Mouse (Mus musculus) intestine, postnatal 0 days (tissue): ENCODE results near the gene Tspan32. TPM values are rescaled to one million over a fixed set of nuclear protein-coding genes. Genes with fewer than 3 reads are reported as not detected.

Source experiments
- ATAC-seq: fragments of 200-750 bp; cut with Nextera tagmentation; 2 replicates; pipeline ENCODE4 v1.8.0; 2017; ENCODE audit warnings: mild to moderate bottlenecking, moderate TSS enrichment, moderate library complexity
- H3K27ac ChIP-seq: fragments of 300-500 bp; sonication (generic); 2 replicates; pipeline ENCODE4 v1.5.1; 2014; ENCODE audit warnings: mild to moderate bottlenecking, low read depth, low read length, moderate library complexity
- H3K27me3 ChIP-seq: fragments of 300-500 bp; sonication (generic); replicated peaks from 2 replicates; pipeline ENCODE4 v1.6.1; 2014; ENCODE audit warnings: low read length, mixed read lengths; ENCODE audit not compliant: control insufficient read depth, insufficient read depth
- H3K36me3 ChIP-seq: fragments of 300-500 bp; sonication (generic); 2 replicates; pipeline ENCODE4 v1.6.1; 2014; ENCODE audit warnings: mild to moderate bottlenecking, moderate library complexity; ENCODE audit not compliant: control insufficient read depth, insufficient read depth
- H3K4me1 ChIP-seq: fragments of 300-500 bp; sonication (generic); replicated peaks from 2 replicates; pipeline ENCODE4 v1.6.1; 2014; ENCODE audit warnings: antibody characterized with exemption, low read length, mixed read lengths; ENCODE audit not compliant: control insufficient read depth, insufficient read depth
- H3K4me2 ChIP-seq: fragments of 300-500 bp; sonication (generic); replicated peaks from 2 replicates; pipeline ENCODE4 v1.6.1; 2014; ENCODE audit warnings: low read depth, mild to moderate bottlenecking, moderate library complexity
- H3K4me3 ChIP-seq: fragments of 300-500 bp; sonication (generic); 2 replicates; pipeline ENCODE4 v1.5.1; 2014; ENCODE audit warnings: low read depth, low read length
- H3K9ac ChIP-seq: fragments of 300-500 bp; sonication (generic); 2 replicates; pipeline ENCODE4 v1.6.1; 2014; ENCODE audit warnings: mild to moderate bottlenecking, low read depth, low read length
- H3K9me3 ChIP-seq: fragments of 300-500 bp; sonication (generic); 2 replicates; pipeline ENCODE4 v1.6.1; 2016; ENCODE audit warnings: mixed run types; ENCODE audit not compliant: control insufficient read depth
- CTCF ChIP-seq: sonication (generic); IDR thresholded peaks from 2 replicates; pipeline ENCODE4 v1.5.1; 2016; ENCODE audit warnings: low read depth, mild to moderate bottlenecking, control low read depth, antibody characterized with exemption, moderate library complexity
- WGBS: fragments of 180-500 bp; shearing (Covaris S2); extraction: QIAGEN DNeasy Blood & Tissue Kit; methylation state at CpG from one replicate; pipeline ENCODE4 v1.1.7; 2014; 5-methylcytosine and 5-hydroxymethylcytosine counted together
- polyA plus RNA-seq: library from polyadenylated mRNA; unstranded; fragments of >200 nt; fragmentation: Nextera tagmentation; extraction: Ambion mirVana; gene quantifications from 2 replicates; pipeline ENCODE4 v1.2.1, GENCODE M21; 2015

Gene Tspan32
- polyA plus RNA-seq, 1 experiment from 2014 or later, result 0.74 TPM

DNA sequence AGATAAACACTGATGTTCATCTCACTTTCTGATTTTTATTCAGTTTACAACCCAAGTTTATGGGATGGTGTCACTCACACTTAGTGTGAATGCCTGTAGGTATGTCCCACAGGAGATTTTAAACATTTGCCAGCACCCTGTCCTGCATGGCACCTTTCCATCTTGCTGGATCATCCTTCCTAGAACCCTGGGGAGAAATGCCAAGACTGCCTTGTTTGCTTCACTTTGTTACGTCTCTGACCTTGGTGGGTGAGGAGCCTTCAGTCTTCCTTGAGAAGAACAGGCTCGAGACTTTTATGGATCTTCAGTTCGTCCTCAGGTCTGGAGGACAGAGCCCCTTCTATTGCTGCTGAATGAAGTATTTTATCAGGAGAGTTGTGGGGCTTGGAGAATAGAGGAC lies 44.5 kb downstream of the Tspan32 start:
- ATAC-seq, result no peak
- H3K4me3 ChIP-seq, result no peak overlapping the region
- 0 out of 2 replicates have a peak, but pooled peaks cover 4% of the 10 kb centered on the region for H3K27me3 ChIP-seq
- no peak for TF ChIP-seq CTCF
- H3K36me3 ChIP-seq, result no peaks in the 10 kb centered on the region; the same call in 1 of the 2 replicates
- H3K9ac ChIP-seq, result no peak overlapping the region
- no peaks in the 10 kb centered on the region for H3K9me3 ChIP-seq
- WGBS, result 72% methylated on average over 3 of the region's 3 CpGs
- H3K27ac ChIP-seq, result no peak overlapping the region
- H3K4me1 ChIP-seq, result no peaks in the 10 kb centered on the region
- no peak overlapping the region for H3K4me2 ChIP-seq

DNA sequence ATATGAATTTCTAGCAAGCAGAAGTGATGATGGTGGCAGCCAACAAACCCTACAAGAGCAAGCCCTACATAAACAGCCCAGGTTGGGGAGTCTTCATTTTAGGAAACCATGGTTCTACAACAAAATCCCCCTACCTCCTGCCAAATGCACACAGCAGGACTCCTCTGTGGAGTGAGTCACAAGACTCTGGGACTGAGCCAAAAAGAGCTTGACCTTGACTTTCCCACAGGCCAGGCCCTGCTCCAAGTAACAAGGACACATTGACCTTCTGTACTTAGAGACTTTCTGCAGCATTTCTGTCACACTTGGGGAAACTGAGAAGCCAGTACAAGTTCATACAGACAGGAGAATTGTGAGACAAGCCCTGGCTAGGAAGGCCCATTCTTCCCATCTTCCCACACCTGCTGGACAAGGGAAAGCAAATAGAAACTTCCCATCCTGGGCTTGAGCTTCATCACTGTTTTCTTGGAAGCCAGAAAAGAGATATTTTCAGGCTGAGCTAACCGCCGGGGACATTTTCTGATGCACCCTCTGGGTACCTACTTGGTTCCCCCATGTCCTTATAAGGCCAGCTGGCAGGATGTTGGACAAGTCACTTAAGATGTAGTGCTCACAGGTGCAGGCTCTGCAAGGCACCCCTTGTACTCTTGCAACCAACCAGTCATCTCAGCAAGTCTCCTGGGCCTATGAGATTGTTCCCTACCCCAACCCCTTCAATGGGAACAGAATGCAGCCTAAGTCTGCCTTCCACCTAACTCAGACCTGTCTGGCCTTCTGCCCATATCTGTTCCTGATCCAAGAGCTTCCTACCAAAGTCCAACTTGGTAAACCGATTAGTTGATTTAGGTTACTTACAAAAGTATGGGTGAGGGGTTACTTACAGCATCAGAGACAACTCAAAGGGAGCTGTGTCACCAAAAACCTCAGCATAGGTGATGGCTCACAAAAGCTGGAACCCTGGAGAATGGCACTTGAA lies 45.3 kb downstream of the Tspan32 start:
- TF ChIP-seq CTCF, result no peak
- H3K9me3 ChIP-seq, result no peaks in the 10 kb centered on the region
- no peaks in the 10 kb centered on the region; the same call in 1 of the 2 replicates for H3K36me3 ChIP-seq
- 0 out of 2 replicates have a peak, but pooled peaks cover 4% of the 10 kb centered on the region for H3K27me3 ChIP-seq
- no peak overlapping the region for H3K4me2 ChIP-seq
- ATAC-seq, result no peak
- H3K4me3 ChIP-seq, result no peak overlapping the region
- WGBS, result 86% methylated on average over 3 of the region's 3 CpGs
- H3K27ac ChIP-seq, result no peak overlapping the region
- no peak overlapping the region for H3K9ac ChIP-seq
- 0 out of 2 replicates have a peak, but pooled peaks cover 4% of the 10 kb centered on the region for H3K4me1 ChIP-seq

DNA sequence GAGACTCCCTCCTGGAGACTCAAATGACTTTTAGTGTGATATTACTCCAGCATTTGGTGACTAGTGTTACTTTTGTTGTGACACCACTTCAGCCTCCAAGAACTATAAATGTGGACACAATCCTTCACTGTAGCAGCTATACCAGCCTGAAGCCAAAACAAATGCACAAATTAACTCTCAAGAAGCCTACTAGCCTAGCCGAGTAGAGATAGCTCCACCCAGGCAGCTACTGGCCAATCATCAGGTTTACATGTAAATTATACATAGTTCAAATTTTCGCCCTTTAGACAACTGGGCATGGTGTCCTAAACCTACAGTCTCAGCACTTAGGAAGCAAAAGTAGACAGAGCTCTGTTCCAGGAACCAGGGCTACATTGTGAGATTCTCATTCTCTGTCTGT lies 46.5 kb downstream of the Tspan32 start:
- H3K27me3 ChIP-seq, result 0 out of 2 replicates have a peak, but pooled peaks cover 4% of the 10 kb centered on the region
- whole genome bisulfite sequencing, result 52% methylated on average over 2 of the region's 2 CpGs
- H3K4me1 ChIP-seq, result 0 out of 2 replicates have a peak, but pooled peaks cover 9% of the 10 kb centered on the region
- H3K27ac ChIP-seq, result no peak overlapping the region
- no peak overlapping the region for H3K9ac ChIP-seq
- no peak for TF ChIP-seq CTCF
- no peak overlapping the region for H3K4me2 ChIP-seq
- H3K36me3 ChIP-seq, result no peaks in the 10 kb centered on the region; the same call in 1 of the 2 replicates
- no peak overlapping the region for H3K4me3 ChIP-seq
- no peaks in the 10 kb centered on the region for H3K9me3 ChIP-seq
- no peak for ATAC-seq

DNA sequence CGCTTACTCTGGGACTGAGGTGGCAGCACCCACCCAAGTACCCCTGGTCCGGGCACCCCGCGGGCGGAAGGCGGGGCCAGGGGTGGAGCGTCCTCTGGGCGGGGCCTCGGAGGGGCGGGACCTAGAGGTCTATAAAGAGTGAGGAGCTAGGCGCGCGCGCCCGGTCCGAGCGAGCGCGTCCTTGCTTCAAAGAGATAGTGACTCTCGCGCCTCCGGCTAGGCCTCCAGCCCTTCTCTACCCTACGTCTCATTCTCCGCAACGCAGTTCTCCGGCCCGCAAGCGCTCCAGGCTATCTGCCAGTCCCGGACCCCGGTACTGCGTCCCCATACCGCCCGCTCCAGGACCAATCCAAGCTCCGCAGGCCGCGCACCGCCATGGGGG lies 47.8 kb downstream of the Tspan32 start, which contains the start of gene Cd81:
TSS of gene Cd81 (plus strand) at position 114 of the 382 bp plus-strand sequence.
- Histone ChIP-seq H3K4me1 (0 out of 2 replicates have a peak, but pooled peaks cover 13% of the 10 kb centered on the region), H3K4me3 (peak within 1 kb of the TSS; percentile 62), H3K27me3 (0 out of 2 replicates have a peak, but pooled peaks cover 4% of the 10 kb centered on the region), H3K4me2 (peak within 1 kb of the TSS; percentile 95), H3K27ac (peak within 1 kb of the TSS; percentile 77), H3K9me3 (no peaks in the 10 kb centered on the region), H3K36me3 (no peaks in the 10 kb centered on the region; the same call in 1 of the 2 replicates), H3K9ac (peak within 1 kb of the TSS; percentile 78)
- WGBS, result under 1% methylated on average over 37 of the region's 37 CpGs
- ATAC-seq, result peak; percentile 79
- TF ChIP-seq CTCF, result no peak

DNA sequence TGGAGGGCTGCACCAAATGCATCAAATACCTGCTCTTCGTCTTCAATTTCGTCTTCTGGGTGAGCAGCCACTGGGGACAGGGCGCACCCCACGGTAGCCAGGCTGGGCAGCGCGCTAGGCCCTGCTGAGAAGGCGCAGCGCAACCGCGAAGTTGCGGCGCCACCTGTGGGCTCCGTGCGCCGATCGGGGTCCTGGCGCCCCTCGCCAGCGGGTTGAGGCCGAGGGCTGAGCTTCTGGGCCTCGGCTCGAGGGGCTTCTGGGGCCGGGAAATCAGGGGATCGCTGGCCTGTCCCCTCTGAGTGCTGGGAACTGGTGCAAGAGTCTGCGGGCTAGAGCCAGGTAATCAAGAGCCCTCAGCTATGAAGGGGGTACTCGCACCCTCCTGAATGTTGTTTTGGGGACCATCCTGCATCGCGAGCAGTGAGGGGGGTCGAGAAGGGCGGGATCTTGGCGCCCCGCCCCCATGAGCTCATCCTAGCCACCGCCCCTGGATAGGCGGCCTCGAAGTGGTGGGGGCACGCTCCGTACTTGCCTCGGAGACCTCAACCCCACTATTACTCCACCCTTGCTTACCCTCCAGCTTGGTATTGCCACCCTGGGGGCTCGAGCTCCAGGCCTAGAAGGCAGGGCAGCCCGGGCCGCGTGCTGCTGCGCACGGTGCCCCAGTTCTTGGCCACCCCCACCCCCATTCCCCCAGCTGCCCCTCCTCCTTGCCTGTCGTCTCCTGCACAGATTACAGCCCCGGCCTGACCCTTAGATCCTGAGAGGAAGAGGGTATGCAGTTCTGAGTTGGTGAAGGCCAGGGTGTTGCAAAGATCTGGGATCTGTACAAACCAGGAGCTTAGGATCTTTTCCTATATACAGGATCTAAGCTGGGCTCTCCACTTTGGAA lies 48.4 kb downstream of the Tspan32 start:
- peak; percentile 58 for TF ChIP-seq CTCF
- Histone ChIP-seq H3K4me1 (peaks cover 18% of the 10 kb centered on the region), H3K4me2 (peak overlapping the region; percentile 95), H3K9ac (peak overlapping the region; percentile 78), H3K27ac (peak overlapping the region; percentile 77), H3K9me3 (no peaks in the 10 kb centered on the region), H3K4me3 (peak overlapping the region; percentile 62), H3K36me3 (no peaks in the 10 kb centered on the region; the same call in 1 of the 2 replicates), H3K27me3 (0 out of 2 replicates have a peak, but pooled peaks cover 4% of the 10 kb centered on the region)
- ATAC-seq, result peak; percentile 43
- WGBS, result 1% methylated on average over 44 of the region's 46 CpGs
